Mouse (Mus musculus) embryonic facial prominence, embryonic 13.5 days (tissue): Measurements from ENCODE around the gene Enpp7. TPM values are rescaled to one million over a fixed set of nuclear protein-coding genes. Genes with fewer than 3 reads are reported as not detected.

ENCODE experiments used
- ATAC-seq: fragments of 200-750 bp; cut with Nextera tagmentation; 2 replicates; pipeline ENCODE4 v1.8.0; 2017; ENCODE audit warnings: low read depth; ENCODE audit not compliant: insufficient number of reproducible peaks, insufficient read depth, low FRiP score, low TSS enrichment
- H3K27ac ChIP-seq: fragments of 300-500 bp; sonication (generic); 2 replicates; pipeline ENCODE4 v1.5.1; 2015; ENCODE audit warnings: moderate library complexity, mild to moderate bottlenecking, inconsistent platforms
- H3K27me3 ChIP-seq: fragments of 300-500 bp; sonication (generic); 2 replicates; pipeline ENCODE4 v1.6.1; 2015; ENCODE audit warnings: mild to moderate bottlenecking, inconsistent platforms
- H3K36me3 ChIP-seq: fragments of 300-500 bp; sonication (generic); 2 replicates; pipeline ENCODE4 v1.6.1; 2015; ENCODE audit warnings: mild to moderate bottlenecking, inconsistent platforms
- H3K4me1 ChIP-seq: fragments of 300-500 bp; sonication (generic); 2 replicates; pipeline ENCODE4 v1.6.1; 2015; ENCODE audit warnings: inconsistent platforms
- H3K4me2 ChIP-seq: fragments of 300-500 bp; sonication (generic); 2 replicates; pipeline ENCODE4 v1.6.1; 2015; ENCODE audit warnings: moderate library complexity, mild to moderate bottlenecking, inconsistent platforms
- H3K4me3 ChIP-seq: fragments of 300-500 bp; sonication (generic); 2 replicates; pipeline ENCODE4 v1.5.1; 2015; ENCODE audit warnings: mild to moderate bottlenecking, inconsistent platforms
- H3K9ac ChIP-seq: fragments of 300-500 bp; sonication (generic); 2 replicates; pipeline ENCODE4 v1.6.1; 2015; ENCODE audit warnings: mild to moderate bottlenecking, inconsistent platforms
- H3K9me3 ChIP-seq: fragments of 300-500 bp; sonication (generic); 2 replicates; pipeline ENCODE4 v1.6.1; 2016; ENCODE audit warnings: inconsistent platforms
- WGBS: fragments of 180-500 bp; shearing (Covaris S2); methylation state at CpG from one replicate; pipeline ENCODE4 v1.1.7; 2015; ENCODE audit warnings: mixed read lengths; 5-methylcytosine and 5-hydroxymethylcytosine counted together
- polyA plus RNA-seq: library from polyadenylated mRNA; unstranded; fragments of >200 nt; fragmentation: Nextera tagmentation; extraction: Ambion mirVana; gene quantifications from 2 replicates; pipeline ENCODE4 v1.2.1, GENCODE M21; 2015

Gene Enpp7
- polyA plus RNA-seq, 1 experiment from 2014 or later, result not detected

- Histone ChIP-seq H3K27ac (0 out of 2 replicates have a peak overlapping the region, but pooled peaks have one; percentile 7), H3K4me3 (peak overlapping the region; percentile 51), H3K4me1 (peaks cover 69% of the 10 kb centered on the region), H3K9ac (peak overlapping the region; percentile 70), H3K9me3 (no peaks in the 10 kb centered on the region), H3K4me2 (peak overlapping the region; percentile 86), H3K27me3 (peaks cover 75% of the 10 kb centered on the region), H3K36me3 (peaks cover 10% of the 10 kb centered on the region)
- 1% methylated on average over 57 of the region's 57 CpGs for WGBS
- no peak for ATAC-seq
These were observed 49.2 kb downstream of the Enpp7 start for GRCm38 (mm10) chr11:119036934-119037779.

DNA sequence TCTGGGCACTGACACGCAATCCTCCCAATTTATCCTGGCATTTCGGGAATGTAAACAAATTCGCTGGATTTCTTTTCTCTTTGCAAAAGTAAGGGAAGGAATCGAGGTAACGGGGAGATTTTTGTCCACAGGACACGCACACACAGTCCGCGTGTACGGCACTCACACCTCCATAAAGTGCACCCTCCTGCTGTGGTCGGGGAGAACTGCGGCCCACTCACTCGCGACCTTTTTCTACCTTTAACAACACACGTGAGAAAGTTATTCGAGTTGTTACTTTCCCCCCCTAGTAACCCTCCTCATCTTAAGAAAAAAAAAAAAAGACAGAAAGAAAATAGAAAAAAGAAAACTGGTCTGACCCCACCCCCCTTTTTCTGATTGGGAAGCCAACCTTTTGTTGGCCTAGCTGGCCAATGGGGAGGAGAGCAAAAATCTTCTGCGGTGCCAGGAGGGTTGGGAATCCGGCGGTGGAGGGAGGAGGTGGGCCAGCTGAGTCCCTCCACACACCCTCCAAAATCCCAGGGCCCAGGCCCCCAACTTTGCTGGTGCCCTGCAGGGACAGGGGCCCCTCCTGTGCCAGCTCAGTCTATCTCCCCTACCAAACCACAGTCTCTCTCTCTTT is 49.9 kb downstream of the Enpp7 start:
- H3K27ac ChIP-seq, result 0 out of 2 replicates have a peak overlapping the region, but pooled peaks have one; percentile 7
- peaks cover 76% of the 10 kb centered on the region for H3K4me1 ChIP-seq
- 6% methylated on average over 18 of the region's 18 CpGs for WGBS
- H3K36me3 ChIP-seq, result peaks cover 10% of the 10 kb centered on the region
- H3K4me2 ChIP-seq, result peak overlapping the region; percentile 86
- H3K9me3 ChIP-seq, result no peaks in the 10 kb centered on the region
- peak overlapping the region; percentile 51 for H3K4me3 ChIP-seq
- peak overlapping the region; percentile 70; the same call in 1 of the 2 replicates for H3K9ac ChIP-seq
- no peak for ATAC-seq
- H3K27me3 ChIP-seq, result peaks cover 81% of the 10 kb centered on the region

DNA sequence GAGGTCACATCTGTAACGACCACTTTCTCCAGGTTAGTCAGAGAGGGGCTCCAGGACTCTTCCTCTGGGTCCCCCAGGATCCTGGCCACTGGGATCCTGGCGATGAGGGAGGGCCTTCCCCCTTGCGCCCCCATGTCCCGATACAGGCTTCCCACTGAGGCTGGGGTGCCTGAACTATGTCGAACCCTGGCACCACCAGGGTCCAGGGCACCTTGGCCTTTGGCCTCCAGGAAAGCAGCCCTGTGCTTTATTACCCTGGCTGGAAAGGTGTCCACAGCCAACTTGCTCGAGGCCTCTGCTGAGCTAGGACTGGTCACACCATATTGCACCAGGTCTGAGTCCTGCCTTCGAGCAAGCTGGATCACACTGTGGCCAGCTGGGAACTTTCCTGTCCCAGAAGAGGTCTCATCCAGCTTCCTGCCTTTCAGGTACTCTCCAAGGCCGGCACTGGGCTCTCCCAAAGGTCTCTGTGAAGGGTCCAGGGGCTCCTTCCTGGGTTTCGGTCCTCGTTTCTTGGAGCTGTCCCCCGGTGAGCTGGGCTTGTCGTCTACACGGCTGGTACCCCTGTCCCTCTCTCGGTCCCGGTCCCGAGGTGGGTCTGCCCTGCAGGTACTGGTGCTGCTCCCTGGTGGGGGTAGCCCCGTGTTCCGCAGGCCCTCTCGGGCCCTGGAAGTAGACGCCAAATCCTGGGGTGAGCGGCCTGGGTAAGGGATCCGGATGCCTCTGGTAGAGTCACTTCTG is 50.9 kb downstream of the Enpp7 start:
- peaks cover 85% of the 10 kb centered on the region for H3K4me1 ChIP-seq
- H3K4me2 ChIP-seq, result peak overlapping the region; percentile 86
- 38% methylated on average over 22 of the region's 22 CpGs for WGBS
- peaks cover 10% of the 10 kb centered on the region for H3K36me3 ChIP-seq
- H3K9me3 ChIP-seq, result no peaks in the 10 kb centered on the region
- H3K4me3 ChIP-seq, result 0 out of 2 replicates have a peak overlapping the region, but pooled peaks have one; percentile 4
- no peak for ATAC-seq
- no peak overlapping the region for H3K27ac ChIP-seq
- peak overlapping the region; percentile 36; the same call in 1 of the 2 replicates for H3K9ac ChIP-seq
- H3K27me3 ChIP-seq, result peaks cover 84% of the 10 kb centered on the region

DNA sequence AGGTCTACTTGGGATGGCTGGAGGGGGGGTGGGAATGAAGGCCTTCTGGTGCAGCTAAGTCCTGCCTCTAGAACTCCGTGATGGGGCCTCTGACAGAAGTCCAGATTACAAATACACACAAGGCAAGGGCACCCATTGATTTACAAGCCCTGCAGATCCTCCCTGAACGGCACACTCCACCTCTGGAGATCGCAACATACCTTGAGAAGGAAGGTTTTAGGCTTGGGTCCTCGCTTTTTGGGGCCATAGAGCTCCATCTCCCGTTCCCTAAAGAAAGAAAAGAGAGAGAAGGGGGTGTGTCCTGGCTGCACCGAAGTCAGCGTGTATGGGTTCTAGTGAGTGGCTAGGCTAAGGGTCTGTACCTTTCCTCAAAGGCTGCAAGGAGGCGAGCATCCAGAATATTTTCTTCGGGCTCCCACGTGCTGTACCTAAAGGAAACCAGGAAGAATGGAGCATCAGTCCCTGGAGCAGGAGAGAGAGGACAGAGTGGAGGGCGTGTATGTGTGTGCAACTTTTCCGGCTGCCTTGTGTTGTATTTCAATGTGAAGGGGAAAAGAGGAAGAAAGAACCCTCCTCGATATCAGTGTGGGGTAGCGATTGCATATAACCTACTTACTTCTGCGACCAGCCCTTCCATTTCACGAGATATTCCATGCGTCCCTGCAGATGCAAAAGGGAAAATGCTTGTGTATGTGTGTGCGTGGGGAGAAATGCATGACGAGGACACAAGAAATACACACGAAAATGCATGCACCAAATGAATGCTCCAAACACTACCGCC is 51.9 kb downstream of the Enpp7 start:
- peak overlapping the region; percentile 83 for H3K27ac ChIP-seq
- 5% methylated on average over 21 of the region's 21 CpGs for WGBS

DNA sequence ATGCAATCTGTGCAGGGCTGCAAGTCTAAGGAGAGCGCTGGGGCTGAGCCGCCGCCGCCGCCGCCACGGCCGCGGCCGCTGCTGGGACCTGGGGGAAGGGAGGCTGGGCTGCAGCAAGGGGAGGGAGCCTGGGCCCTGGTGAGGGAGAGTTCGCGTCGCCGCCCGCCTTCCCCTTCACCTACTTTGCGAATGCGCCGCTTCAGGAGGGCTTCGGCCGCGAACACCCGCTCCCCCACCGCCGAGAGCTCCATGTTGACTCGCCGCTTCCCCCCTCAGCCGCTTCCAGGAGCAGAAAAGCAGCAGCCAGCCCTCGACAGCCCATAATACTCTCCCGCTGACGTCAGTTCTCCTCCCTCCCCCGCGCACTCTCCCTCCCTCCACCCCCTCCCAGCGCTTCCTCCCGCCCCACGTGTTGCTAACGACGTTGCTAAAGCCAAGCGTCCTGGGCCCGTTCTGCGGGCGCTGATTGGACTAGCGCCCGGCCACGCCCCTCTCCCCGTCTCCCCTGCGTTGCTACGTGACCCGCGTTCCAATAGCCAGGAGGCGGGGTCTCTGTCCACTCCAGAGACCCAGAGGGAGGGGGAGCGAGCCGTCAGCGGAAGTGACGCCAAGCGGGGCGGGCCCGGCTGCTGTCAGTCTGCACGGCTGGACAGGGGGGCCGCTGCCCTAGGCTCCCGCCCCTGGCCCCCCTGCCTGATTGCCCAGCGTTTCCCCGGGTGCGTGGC is 52.8 kb downstream of the Enpp7 start, which contains the start of gene Cbx8:
TSS of gene Cbx8 (minus strand) at position 370 of the 725 bp plus-strand sequence.
- Histone ChIP-seq H3K4me3 (peak within 1 kb of the TSS; percentile 76), H3K4me1 (peaks cover 84% of the 10 kb centered on the region), H3K4me2 (peak within 1 kb of the TSS; percentile 80)

More for the DNA sequence above, 51.9 kb downstream of the Enpp7 start:
- Histone ChIP-seq H3K4me1 (peaks cover 85% of the 10 kb centered on the region), H3K4me3 (peak overlapping the region; percentile 76), H3K9me3 (no peaks in the 10 kb centered on the region), H3K27me3 (peaks cover 83% of the 10 kb centered on the region), H3K9ac (peak overlapping the region; percentile 84), H3K4me2 (peak overlapping the region; percentile 80), H3K36me3 (peaks cover 10% of the 10 kb centered on the region)
- no peak for ATAC-seq

DNA sequence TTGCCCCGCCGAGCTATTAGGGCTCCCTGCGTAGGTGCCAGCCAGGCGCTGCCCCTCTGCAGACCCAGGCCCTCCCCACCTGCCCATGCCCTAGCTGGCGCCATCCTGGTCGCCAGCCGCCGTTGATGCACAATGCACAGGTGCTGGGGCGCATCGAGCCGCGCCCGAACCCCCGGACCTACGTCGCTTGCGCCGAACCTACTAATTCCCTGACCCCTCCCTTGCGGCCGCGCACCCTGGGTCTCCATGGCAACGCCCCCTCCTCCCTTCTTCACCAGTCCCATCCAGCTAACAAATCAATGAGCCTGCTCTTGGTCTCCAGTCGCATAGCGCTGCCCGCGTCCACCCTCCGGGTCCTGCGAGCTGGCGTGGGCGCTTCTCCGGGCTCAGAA is 53.3 kb downstream of the Enpp7 start:
- Histone ChIP-seq H3K27me3 (peaks cover 83% of the 10 kb centered on the region), H3K4me1 (peaks cover 87% of the 10 kb centered on the region), H3K27ac (no peak overlapping the region), H3K4me2 (peak overlapping the region; percentile 80), H3K4me3 (peak overlapping the region; percentile 76), H3K9me3 (no peaks in the 10 kb centered on the region), H3K36me3 (peaks cover 10% of the 10 kb centered on the region), H3K9ac (peak overlapping the region; percentile 72)
- WGBS, result 0% methylated on average over 31 of the region's 31 CpGs
- ATAC-seq, result 0 out of 2 replicates have a peak, but pooled peaks have one; percentile 5

More for the DNA sequence above, 52.8 kb downstream of the Enpp7 start, which contains the start of gene Cbx8:
- peak within 1 kb of the TSS; percentile 84 for H3K9ac ChIP-seq
- under 1% methylated on average over 54 of the region's 63 CpGs for WGBS
- ATAC-seq, result peak; percentile 89
- H3K9me3 ChIP-seq, result no peaks in the 10 kb centered on the region
- peak within 1 kb of the TSS; percentile 84 for H3K27ac ChIP-seq
- H3K27me3 ChIP-seq, result peaks cover 83% of the 10 kb centered on the region
- peaks cover 10% of the 10 kb centered on the region for H3K36me3 ChIP-seq

DNA sequence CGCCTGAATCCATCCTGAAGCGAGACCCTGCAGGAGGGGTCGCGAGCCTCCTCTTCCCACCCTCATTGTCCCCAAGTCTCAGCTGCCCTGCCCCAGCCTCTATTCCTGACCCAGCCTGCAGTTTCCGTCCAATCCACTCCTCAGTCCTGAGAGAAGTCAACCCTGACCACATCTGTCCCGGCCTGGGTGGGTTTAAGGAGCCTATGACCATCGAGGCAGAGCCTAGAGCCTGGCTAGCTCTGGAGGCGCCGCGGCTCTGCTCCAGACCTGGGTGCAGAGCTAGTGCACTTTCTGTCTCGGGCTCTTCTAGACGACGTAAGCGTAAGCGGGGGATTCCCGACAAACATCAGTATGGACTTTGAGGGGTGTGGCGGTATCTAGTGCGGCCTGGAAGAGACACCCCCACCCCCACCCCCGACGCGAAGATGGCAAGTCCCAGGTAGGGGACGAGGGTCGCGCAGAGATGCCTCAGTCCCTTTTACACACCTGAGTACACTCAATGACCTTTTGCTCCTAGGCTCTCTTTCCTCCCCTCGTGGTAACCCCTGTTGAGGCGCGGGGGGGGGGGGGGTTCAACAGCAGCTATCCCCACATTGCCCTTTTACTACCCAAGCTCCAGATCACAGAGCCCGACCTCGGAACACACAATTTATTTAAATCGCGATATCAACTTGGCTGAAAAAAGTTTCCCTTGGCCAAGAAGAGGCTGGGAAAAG is 53.9 kb downstream of the Enpp7 start:
- ATAC-seq, result no peak

More for the DNA sequence above, 53.9 kb downstream of the Enpp7 start:
- Histone ChIP-seq H3K27me3 (peaks cover 84% of the 10 kb centered on the region), H3K9me3 (no peaks in the 10 kb centered on the region), H3K36me3 (peaks cover 10% of the 10 kb centered on the region), H3K27ac (peak overlapping the region; percentile 84), H3K9ac (peak overlapping the region; percentile 72), H3K4me3 (peak overlapping the region; percentile 76), H3K4me1 (peaks cover 91% of the 10 kb centered on the region), H3K4me2 (peak overlapping the region; percentile 80)
- WGBS, result under 1% methylated on average over 31 of the region's 31 CpGs

Other genes with a start within 250 kb of the Enpp7 start
- gene Rbfox3, start 76.6 kb upstream of the Enpp7 start, polyA plus RNA-seq, result 1.5 TPM in 2 replicates
- 54.4 and 64.8 TPM in 2 replicates for gene Cbx2, start 34.8 kb downstream of the Enpp7 start, polyA plus RNA-seq
- gene Cbx8, start 52.8 kb downstream of the Enpp7 start, polyA plus RNA-seq, result 6.8 and 10.7 TPM in 2 replicates
- gene Cbx4, start 98.0 kb downstream of the Enpp7 start, polyA plus RNA-seq, result 13.0 and 14.4 TPM in 2 replicates
- 22.7 and 24.9 TPM in 2 replicates for gene Tbc1d16, start 240.3 kb downstream of the Enpp7 start, polyA plus RNA-seq
- gene Ccdc40, start 240.4 kb downstream of the Enpp7 start, polyA plus RNA-seq, result 6.7 and 7.1 TPM in 2 replicates